Comparison of ENCODE assay signal across 9 mouse cellular contexts in genomic region chr2:144009081-144009480, GRCm38 (mm10). TPM values are rescaled to one million over a fixed set of nuclear protein-coding genes. Genes with fewer than 3 reads are reported as not detected.
A peak's percentile ranks its signal among the peaks of the same experiment; 100 is the strongest.
DNase-seq lines count a peak whose midpoint lies in the region; ATAC-seq and TF ChIP-seq lines count a peak whose summit lies in the region.
"Had no signal": no experiment of that assay in that cellular context is flagged by ENCODE, and none has a peak within 500 bp of the region (broad histone marks: within the 10 kb centered on the region; RNA-seq: fewer than 3 reads in every experiment).

No protein-coding gene starts in this region.

- H3K27me3 ChIP-seq in lung, embryonic 15.5 days = no peaks in the 10 kb centered on the region
- no peaks in the 10 kb centered on the region for H3K27me3 ChIP-seq in embryonic facial prominence, embryonic 13.5 days
- H3K27me3 ChIP-seq in limb, embryonic 12.5 days = no peaks in the 10 kb centered on the region

- H3K9me3 ChIP-seq in lung, embryonic 15.5 days = no peaks in the 10 kb centered on the region
- H3K9me3 ChIP-seq in embryonic facial prominence, embryonic 13.5 days = no peaks in the 10 kb centered on the region
- no peaks in the 10 kb centered on the region for H3K9me3 ChIP-seq in limb, embryonic 12.5 days

- peaks cover 63% of the 10 kb centered on the region for H3K4me1 ChIP-seq in lung, embryonic 15.5 days
- peaks cover 39% of the 10 kb centered on the region for H3K4me1 ChIP-seq in lung, adult 2 months (ENCODE audit: control insufficient read depth, insufficient read depth, low read length)
- H3K4me1 ChIP-seq in embryonic facial prominence, embryonic 13.5 days = peaks cover 54% of the 10 kb centered on the region
- H3K4me1 ChIP-seq in limb, embryonic 12.5 days (replicated peaks) = peaks cover 24% of the 10 kb centered on the region

- no peak for DNase-seq in lung, adult 2 months
- DNase-seq in skeletal muscle tissue, adult 2 months (ENCODE audit: low read depth, low spot score) = peak; percentile 13
- DNase-seq in adrenal gland, adult (ENCODE audit: inconsistent age in 2 of 2, low spot score in 1 of 2) = no peak
- no peak for DNase-seq in testis, postnatal 10 days (ENCODE audit: low spot score)
- DNase-seq in left cerebral cortex, postnatal 14 days (ENCODE audit: low spot score in 2 of 2) = no peak

- H3K36me3 ChIP-seq in lung, embryonic 15.5 days = peaks cover 5% of the 10 kb centered on the region; the same call in 1 of the 2 replicates
- H3K36me3 ChIP-seq in embryonic facial prominence, embryonic 13.5 days = 0 out of 2 replicates have a peak, but pooled peaks cover 7% of the 10 kb centered on the region
- peaks cover 9% of the 10 kb centered on the region; the same call in 1 of the 2 replicates for H3K36me3 ChIP-seq in limb, embryonic 12.5 days

- ATAC-seq in lung, embryonic 15.5 days (ENCODE audit: borderline replicate concordance, extremely low read depth, low FRiP score, low TSS enrichment) = no peak
- ATAC-seq in embryonic facial prominence, embryonic 13.5 days (ENCODE audit: insufficient number of reproducible peaks, insufficient read depth, low FRiP score, low TSS enrichment, low read depth) = no peak
- no peak for ATAC-seq in limb, embryonic 12.5 days (ENCODE audit: insufficient number of reproducible peaks, insufficient read depth, low FRiP score, low TSS enrichment, low read depth)

- WGBS in lung, embryonic 15.5 days = 58% methylated on average over 1 of the region's 1 CpGs
- 25% methylated on average over 1 of the region's 1 CpGs for WGBS in lung, adult 2 months
- 78% methylated on average over 1 of the region's 1 CpGs for WGBS in embryonic facial prominence, embryonic 13.5 days
- WGBS in limb, embryonic 12.5 days = 86% methylated on average over 1 of the region's 1 CpGs

- intact Hi-C loops in left cerebral cortex, postnatal 14 days (cut with DNase I) = no loop called here

- peak overlapping the region; percentile 98 for H3K4me3 ChIP-seq in lung, embryonic 15.5 days
- no peak overlapping the region for H3K4me3 ChIP-seq in lung, adult 2 months (replicated peaks; ENCODE audit: extremely low read depth, low read depth, low read length)
- H3K4me3 ChIP-seq in embryonic facial prominence, embryonic 13.5 days = peak overlapping the region; percentile 95
- H3K4me3 ChIP-seq in limb, embryonic 12.5 days (replicated peaks) = peak overlapping the region; percentile 95

- H3K27ac ChIP-seq in lung, embryonic 15.5 days = 0 out of 2 replicates have a peak overlapping the region, but pooled peaks have one; percentile 98
- H3K27ac ChIP-seq in embryonic facial prominence, embryonic 13.5 days = no peak overlapping the region
- H3K27ac ChIP-seq in limb, embryonic 12.5 days = no peak overlapping the region

- peak overlapping the region; percentile 69 for H3K4me2 ChIP-seq in lung, embryonic 15.5 days
- peak overlapping the region; percentile 82 for H3K4me2 ChIP-seq in embryonic facial prominence, embryonic 13.5 days
- H3K4me2 ChIP-seq in limb, embryonic 12.5 days = peak overlapping the region; percentile 76

- TF ChIP-seq POLR2A in lung, adult 2 months (IDR thresholded peaks at IDR 0.05; ENCODE audit: borderline replicate concordance, extremely low read depth, low read depth, low read length) = no peak

- no peak for TF ChIP-seq CTCF in lung, adult 2 months (IDR thresholded peaks at IDR 0.05; ENCODE audit: insufficient read depth, low read length)

- H3K9ac ChIP-seq in lung, embryonic 15.5 days = no peak overlapping the region
- H3K9ac ChIP-seq in embryonic facial prominence, embryonic 13.5 days = peak overlapping the region; percentile 97; the same call in 1 of the 2 replicates
- peak overlapping the region; percentile 94; the same call in 1 of the 2 replicates for H3K9ac ChIP-seq in limb, embryonic 12.5 days (replicated peaks)

RNA-seq across cellular contexts. Expression of gene Rrbp1, which starts 2.0 kb away (rescaled TPM):
- 83.1 and 86.8 TPM in 2 replicates for polyA plus RNA-seq in lung, embryonic 15.5 days (2015; fragmentation: Nextera tagmentation; extraction: Ambion mirVana)
- 68.8 and 78.1 TPM in 2 replicates for polyA plus RNA-seq in lung, adult 2 months (2012; rRNA removed)
- 136 and 139 TPM in 2 replicates for polyA plus RNA-seq in embryonic facial prominence, embryonic 13.5 days (2015; fragmentation: Nextera tagmentation; extraction: Ambion mirVana)
- polyA plus RNA-seq in limb, embryonic 12.5 days (2016; fragmentation: Nextera tagmentation; extraction: Ambion mirVana) = 78.8 and 80.3 TPM in 2 replicates
- total RNA-seq in left cerebral cortex, postnatal 14 days (2021) = 10 to 100 TPM; 74.5 to 76.6 TPM

RNA-seq across cellular contexts. Expression of gene Banf2, which starts 23.8 kb away (rescaled TPM):
- not detected in 2 replicates for polyA plus RNA-seq in lung, embryonic 15.5 days (2015; fragmentation: Nextera tagmentation; extraction: Ambion mirVana)
- polyA plus RNA-seq in lung, adult 2 months (2012; rRNA removed) = not detected in 2 replicates
- polyA plus RNA-seq in embryonic facial prominence, embryonic 13.5 days (2015; fragmentation: Nextera tagmentation; extraction: Ambion mirVana) = not detected in 2 replicates
- polyA plus RNA-seq in limb, embryonic 12.5 days (2016; fragmentation: Nextera tagmentation; extraction: Ambion mirVana) = not detected in 2 replicates
- total RNA-seq in left cerebral cortex, postnatal 14 days (2021) = not detected
- total RNA-seq: adrenal gland, postnatal 36 days had no signal
